Mouse (Mus musculus) myocyte (in vitro differentiated cells): ENCODE results near the gene D5Ertd579e.

Source experiments
- CEBPB ChIP-seq: IDR thresholded peaks from 2 replicates; pipeline ENCODE4 v1.6.1; 2011; ENCODE audit warnings: mild to moderate bottlenecking, moderate library complexity; ENCODE audit not compliant: poor library complexity, insufficient read depth, severe bottlenecking
- E2F4 ChIP-seq: IDR thresholded peaks from one replicate; pipeline ENCODE4 v1.6.1; 2011; ENCODE audit warnings: mild to moderate bottlenecking, control low read depth, moderate library complexity; ENCODE audit not compliant: insufficient read depth
- MAX ChIP-seq: IDR thresholded peaks from one replicate; pipeline ENCODE4 v1.6.1; 2011; ENCODE audit warnings: low read depth, mild to moderate bottlenecking, control low read depth
- MYOG ChIP-seq, 3 experiments: IDR thresholded peaks; one replicate each; pipeline ENCODE4 v1.6.1; 2011; ENCODE audit warnings: control low read depth in 2 of 3, low read depth in 2 of 3, mild to moderate bottlenecking in 2 of 3; ENCODE audit not compliant: insufficient read length in 2 of 3, control insufficient read depth in 1 of 3, insufficient read depth in 1 of 3
- POLR2A ChIP-seq: IDR thresholded peaks from one replicate; pipeline ENCODE4 v1.6.1; 2011; ENCODE audit warnings: low read depth, mild to moderate bottlenecking, control low read depth, moderate library complexity; ENCODE audit not compliant: insufficient read length
- POLR2AphosphoS2 ChIP-seq: IDR thresholded peaks from one replicate; pipeline ENCODE4 v1.6.1; 2011; ENCODE audit warnings: low read depth, control low read depth; ENCODE audit not compliant: insufficient read length
- SRF ChIP-seq: IDR thresholded peaks from one replicate; pipeline ENCODE4 v1.6.1; 2011; ENCODE audit warnings: low read depth; ENCODE audit not compliant: control insufficient read depth, insufficient read length
- TCF12 ChIP-seq: IDR thresholded peaks from one replicate; pipeline ENCODE4 v1.6.1; 2011; ENCODE audit warnings: mild to moderate bottlenecking, control low read depth; ENCODE audit not compliant: poor library complexity, insufficient read depth, severe bottlenecking
- USF1 ChIP-seq: IDR thresholded peaks from one replicate; pipeline ENCODE4 v1.6.1; 2011; ENCODE audit warnings: low read depth, mild to moderate bottlenecking, control low read depth, moderate library complexity

GRCm38 (mm10) chr5:36620409-36621057 is 75.3 kb downstream of the D5Ertd579e start:
- TF ChIP-seq TCF12 (no peak), USF1 (no peak), MAX (no peak), E2F4 (no peak), POLR2A (no peak), POLR2AphosphoS2 (no peak), MYOG (IDR thresholded peaks at IDR 0.05; ENCODE audit: control insufficient read depth in 1 of 3, insufficient read depth in 1 of 3, insufficient read length in 2 of 3, low read depth in 2 of 3) (no peak), CEBPB (no peak), SRF (no peak)
